Mouse (Mus musculus) stomach, postnatal 0 days (tissue): ENCODE data around the gene Mrpl33. TPM values are rescaled to one million over a fixed set of nuclear protein-coding genes. Genes with fewer than 3 reads are reported as not detected.
"Not testable (repeated sequence)": the region's sequence is repeated elsewhere in the genome, so short reads cannot be mapped to it uniquely, and the experiment has no call there.

ENCODE experiments used
- ATAC-seq: fragments of 200-750 bp; cut with Nextera tagmentation; 2 replicates; pipeline ENCODE4 v1.8.0; 2017; ENCODE audit not compliant: low FRiP score, low TSS enrichment
- DNase-seq: peaks from one replicate; pipeline ENCODE4 v3.0.0-alpha.2; 2016; ENCODE audit warnings: low spot score
- H3K27ac ChIP-seq: fragments of 300-500 bp; sonication (generic); replicated peaks from 2 replicates; pipeline ENCODE4 v1.5.1; 2014; ENCODE audit warnings: mild to moderate bottlenecking, control low read depth
- H3K27me3 ChIP-seq: fragments of 300-500 bp; sonication (generic); 2 replicates; pipeline ENCODE4 v1.6.1; 2014; ENCODE audit warnings: low read length; ENCODE audit not compliant: control insufficient read depth, insufficient read depth
- H3K36me3 ChIP-seq: fragments of 300-500 bp; sonication (generic); 2 replicates; pipeline ENCODE4 v1.6.1; 2014; ENCODE audit warnings: low read length, mixed read lengths; ENCODE audit not compliant: control insufficient read depth, insufficient read depth
- H3K4me1 ChIP-seq: fragments of 300-500 bp; sonication (generic); replicated peaks from 2 replicates; pipeline ENCODE4 v1.6.1; 2014; ENCODE audit warnings: antibody characterized with exemption; ENCODE audit not compliant: control insufficient read depth, insufficient read depth
- H3K4me2 ChIP-seq: fragments of 300-500 bp; sonication (generic); replicated peaks from 2 replicates; pipeline ENCODE4 v1.6.1; 2014; ENCODE audit warnings: low read depth, mild to moderate bottlenecking, control low read depth, moderate library complexity
- H3K4me3 ChIP-seq: fragments of 300-500 bp; sonication (generic); 2 replicates; pipeline ENCODE4 v1.5.1; 2014; ENCODE audit warnings: low read depth, low read length, control low read depth
- H3K9ac ChIP-seq: fragments of 300-500 bp; sonication (generic); 2 replicates; pipeline ENCODE4 v1.6.1; 2014; ENCODE audit warnings: mild to moderate bottlenecking, low read length, control low read depth, mixed read lengths
- H3K9me3 ChIP-seq: fragments of 300-500 bp; sonication (generic); 2 replicates; pipeline ENCODE4 v1.6.1; 2016; ENCODE audit warnings: low read length; ENCODE audit not compliant: control insufficient read depth
- CTCF ChIP-seq: IDR thresholded peaks from 2 replicates; pipeline ENCODE4 v1.5.1; 2016; ENCODE audit warnings: antibody characterized with exemption, low read depth, mild to moderate bottlenecking, moderate library complexity
- EP300 ChIP-seq: optimal IDR thresholded peaks from 2 replicates; pipeline ENCODE3; 2016; ENCODE audit warnings: antibody characterized with exemption
- WGBS: fragments of 180-500 bp; shearing (Covaris S2); extraction: QIAGEN DNeasy Blood & Tissue Kit; methylation state at CpG from one replicate; pipeline ENCODE4 v1.1.7; 2014; 5-methylcytosine and 5-hydroxymethylcytosine counted together
- polyA plus RNA-seq: library from polyadenylated mRNA; unstranded; fragments of >200 nt; fragmentation: Nextera tagmentation; extraction: Ambion mirVana; gene quantifications from 2 replicates; pipeline ENCODE4 v1.2.1, GENCODE M21; 2015

The Mrpl33 gene
- polyA plus RNA-seq, 1 experiment from 2014 or later, result 382 TPM

GRCm38 (mm10) chr5:31627117-31627516 lies 30.4 kb downstream of the Mrpl33 start:
- no peaks in the 10 kb centered on the region for H3K27me3 ChIP-seq
- no peak overlapping the region for H3K27ac ChIP-seq
- 28% methylated on average over 3 of the region's 3 CpGs for WGBS
- no peaks in the 10 kb centered on the region; the same call in 1 of the 2 replicates for H3K4me1 ChIP-seq
- H3K4me2 ChIP-seq, result no peak overlapping the region
- H3K36me3 ChIP-seq, result peaks cover 3% of the 10 kb centered on the region; the same call in 1 of the 2 replicates
- no peak overlapping the region for H3K9ac ChIP-seq
- no peaks in the 10 kb centered on the region for H3K9me3 ChIP-seq
- no peak for DNase-seq
- TF ChIP-seq CTCF, result no peak
- no peak for TF ChIP-seq EP300
- no peak overlapping the region for H3K4me3 ChIP-seq
- ATAC-seq, result no peak

DNA sequence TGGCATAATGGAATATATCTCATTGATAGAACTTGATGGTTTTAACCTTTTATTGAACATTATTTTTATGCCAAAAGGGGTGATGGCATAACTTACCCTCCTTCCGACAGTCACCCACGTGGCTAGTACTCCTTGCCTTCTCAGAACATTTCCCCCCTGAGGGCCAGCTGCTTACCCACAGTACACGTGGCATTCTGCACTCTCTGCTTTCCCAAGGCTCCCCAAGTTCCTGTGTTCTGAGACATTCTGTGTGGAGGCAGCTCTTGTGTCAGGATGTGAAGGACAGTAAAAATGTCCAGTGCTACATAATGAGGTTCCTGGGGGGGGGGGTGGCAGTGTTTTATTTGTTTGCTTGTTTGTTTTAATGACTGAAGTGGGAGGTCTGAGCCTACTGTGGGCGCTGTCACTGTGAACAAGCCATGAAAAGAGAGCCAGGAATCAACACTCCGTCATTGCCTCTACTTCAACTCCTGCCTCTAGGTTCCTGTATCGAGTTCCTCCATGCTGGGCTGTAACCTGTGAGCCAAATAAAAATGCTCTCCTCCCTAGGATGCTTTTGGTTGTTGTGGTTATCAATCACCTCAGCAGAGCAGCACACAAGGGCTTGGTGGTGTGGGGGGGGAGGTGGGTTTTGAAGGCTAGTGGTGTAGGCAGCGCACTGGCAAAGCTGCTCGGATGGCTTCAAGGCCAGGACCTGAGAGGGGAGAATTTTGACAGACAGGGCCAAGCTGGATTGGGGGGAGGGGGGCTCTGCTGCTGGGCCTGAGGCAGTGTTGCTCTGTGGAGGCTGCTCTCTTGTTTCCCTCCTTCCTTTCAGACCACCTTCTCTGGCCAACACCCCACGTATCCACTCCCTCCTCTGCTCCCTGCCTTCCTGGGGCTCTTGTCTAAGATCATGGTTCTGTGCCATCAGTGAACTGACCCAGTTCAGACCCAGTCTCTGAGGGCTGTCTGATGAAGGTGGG lies 31.1 kb downstream of the Mrpl33 start:
- no peak for DNase-seq
- H3K27ac ChIP-seq, result no peak overlapping the region

DNA sequence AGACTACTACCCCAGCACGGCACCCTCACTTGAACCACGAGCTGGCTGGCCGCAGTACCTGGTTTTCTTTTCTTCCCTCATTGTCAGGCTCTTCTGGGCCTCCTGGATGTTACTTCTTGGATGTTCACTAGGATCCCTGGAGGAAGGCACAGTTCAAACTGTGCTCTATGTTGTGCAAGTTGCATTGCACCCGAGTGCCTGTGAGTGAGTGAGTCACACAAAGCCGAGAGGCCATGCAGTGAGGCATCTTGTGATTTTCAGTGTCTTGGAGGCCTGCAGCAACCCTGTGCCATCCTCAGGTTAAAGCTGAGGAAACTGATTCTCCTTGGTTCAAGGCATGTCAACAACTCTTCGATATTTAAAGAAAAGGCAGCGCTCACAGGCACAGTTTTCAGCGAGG lies 31.8 kb downstream of the Mrpl33 start:
- Histone ChIP-seq H3K9ac (no peak overlapping the region), H3K4me2 (no peak overlapping the region), H3K4me1 (no peaks in the 10 kb centered on the region; the same call in 1 of the 2 replicates), H3K4me3 (no peak overlapping the region), H3K27ac (no peak overlapping the region), H3K9me3 (no peaks in the 10 kb centered on the region), H3K27me3 (no peaks in the 10 kb centered on the region), H3K36me3 (no peaks in the 10 kb centered on the region)
- WGBS, result 86% methylated on average over 8 of the region's 8 CpGs
- ATAC-seq (no peak), DNase-seq (no peak)
- no peak for TF ChIP-seq CTCF
- TF ChIP-seq EP300, result no peak

More for the DNA sequence above, 31.1 kb downstream of the Mrpl33 start:
- no peak overlapping the region for H3K9ac ChIP-seq
- no peaks in the 10 kb centered on the region for H3K9me3 ChIP-seq
- WGBS, result 70% methylated on average over 9 of the region's 9 CpGs
- TF ChIP-seq CTCF (no peak), EP300 (no peak)
- H3K36me3 ChIP-seq, result no peaks in the 10 kb centered on the region
- no peaks in the 10 kb centered on the region; the same call in 1 of the 2 replicates for H3K4me1 ChIP-seq
- H3K4me3 ChIP-seq, result no peak overlapping the region
- no peak overlapping the region for H3K4me2 ChIP-seq
- no peak for ATAC-seq
- no peaks in the 10 kb centered on the region for H3K27me3 ChIP-seq

GRCm38 (mm10) chr5:31630064-31630463 lies 33.3 kb downstream of the Mrpl33 start:
- DNase-seq (peak; percentile 27), ATAC-seq (peak; percentile 69; the same call in 1 of the 2 replicates)
- H3K4me2 ChIP-seq, result no peak overlapping the region
- H3K9ac ChIP-seq, result no peak overlapping the region
- no peak overlapping the region for H3K4me3 ChIP-seq
- no peaks in the 10 kb centered on the region for H3K9me3 ChIP-seq
- TF ChIP-seq EP300 (no peak), CTCF (no peak)
- no peaks in the 10 kb centered on the region for H3K27me3 ChIP-seq
- H3K4me1 ChIP-seq, result no peaks in the 10 kb centered on the region; the same call in 1 of the 2 replicates
- WGBS, result 30% methylated on average over 5 of the region's 5 CpGs
- H3K27ac ChIP-seq, result peak overlapping the region; percentile 73
- no peaks in the 10 kb centered on the region for H3K36me3 ChIP-seq

GRCm38 (mm10) chr5:31631169-31631568 lies 34.4 kb downstream of the Mrpl33 start:
- H3K4me3 ChIP-seq, H3K36me3 ChIP-seq, ATAC-seq, H3K9me3 ChIP-seq, H3K27ac ChIP-seq, H3K9ac ChIP-seq, H3K4me1 ChIP-seq, H3K4me2 ChIP-seq, H3K27me3 ChIP-seq, DNase-seq: not testable (repeated sequence)
- 94% methylated on average over 4 of the region's 4 CpGs for WGBS

GRCm38 (mm10) chr5:31634161-31634560 lies 37.4 kb downstream of the Mrpl33 start:
- peaks cover 5% of the 10 kb centered on the region for H3K4me1 ChIP-seq
- H3K27me3 ChIP-seq, result no peaks in the 10 kb centered on the region
- peak overlapping the region; percentile 35; the same call in 1 of the 2 replicates for H3K27ac ChIP-seq
- ATAC-seq (no peak), DNase-seq (no peak)
- no peak overlapping the region for H3K4me3 ChIP-seq
- H3K9me3 ChIP-seq, result no peaks in the 10 kb centered on the region
- H3K36me3 ChIP-seq, result no peaks in the 10 kb centered on the region
- no peak overlapping the region for H3K9ac ChIP-seq
- TF ChIP-seq CTCF (no peak), EP300 (no peak)
- WGBS, result 70% methylated on average over 4 of the region's 4 CpGs
- H3K4me2 ChIP-seq, result no peak overlapping the region
